Mouse (Mus musculus) layer of hippocampus, adult 2 months (tissue): Measurements from ENCODE around the gene Sptbn2. TPM values are rescaled to one million over a fixed set of nuclear protein-coding genes. Genes with fewer than 3 reads are reported as not detected.
"Not testable (repeated sequence)": the region's sequence is repeated elsewhere in the genome, so short reads cannot be mapped to it uniquely, and the experiment has no call there.

ENCODE experiments used
- DNase-seq, 2 experiments: peaks; one replicate each; pipeline ENCODE4 v3.0.0; 2022; ENCODE audit warnings: low spot score in 2 of 2
- H3K27ac ChIP-seq: fragments of 200-600 bp; 2 replicates; pipeline ENCODE4 v1.8.1; 2022
- H3K4me3 ChIP-seq: fragments of 200-600 bp; 2 replicates; pipeline ENCODE4 v1.8.1; 2022; ENCODE audit warnings: mild to moderate bottlenecking
- CTCF ChIP-seq: fragments of 200-600 bp; conservative IDR thresholded peaks from 2 replicates; pipeline ENCODE4 v1.8.1; 2022; ENCODE audit warnings: antibody characterized with exemption, mild to moderate bottlenecking, moderate library complexity
- total RNA-seq, 2 experiments: library from RNA; stranded (reverse); gene quantifications; 2 replicates each; pipeline ENCODE4 v1.2.3; 2021

The Sptbn2 gene
- total RNA-seq, 2 experiments from 2014 or later: 588 to 591 TPM

DNA sequence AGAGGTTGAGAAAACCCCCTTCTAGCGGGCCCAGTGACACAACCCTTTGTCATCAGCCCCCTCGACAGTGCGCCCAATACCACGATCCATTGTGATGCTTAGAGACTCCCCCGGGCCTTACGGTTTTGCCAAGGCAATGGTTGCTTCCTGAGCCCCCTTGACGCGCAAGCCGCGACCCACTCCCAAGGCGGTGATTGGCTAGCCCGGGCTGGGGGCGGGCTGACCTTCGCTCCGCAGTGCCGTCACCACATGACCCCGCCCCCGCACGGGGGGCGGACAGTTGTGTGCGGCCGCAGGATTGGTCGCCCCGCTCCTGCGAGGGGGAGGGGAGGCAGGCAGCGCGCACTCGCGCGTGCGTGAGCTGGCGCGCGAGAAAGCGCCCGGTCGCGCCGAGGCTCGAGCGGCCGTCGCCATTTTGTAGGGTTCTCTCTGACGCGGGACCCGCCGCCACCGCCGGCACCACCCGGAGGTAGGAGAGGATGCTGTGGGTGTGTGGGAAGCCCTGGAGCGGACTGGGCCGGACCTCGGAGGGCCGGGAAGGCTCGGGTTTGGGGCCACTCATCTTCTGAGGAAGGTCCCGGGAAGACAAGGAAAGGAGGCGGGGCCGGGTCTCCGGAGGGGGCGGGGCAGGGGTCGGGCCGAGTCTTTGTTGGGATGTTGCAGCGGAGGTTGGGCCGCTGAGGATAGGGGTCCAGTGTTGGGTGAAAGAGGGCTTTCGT lies 45.4 kb downstream of the Sptbn2 start, which contains the start of gene Rbm4b:
Gene Rbm4b (plus strand): TSS at position 305 of the 719 bp plus-strand sequence.
- TF ChIP-seq CTCF: no peak
- peak; percentile 96 to 97 for DNase-seq

DNA sequence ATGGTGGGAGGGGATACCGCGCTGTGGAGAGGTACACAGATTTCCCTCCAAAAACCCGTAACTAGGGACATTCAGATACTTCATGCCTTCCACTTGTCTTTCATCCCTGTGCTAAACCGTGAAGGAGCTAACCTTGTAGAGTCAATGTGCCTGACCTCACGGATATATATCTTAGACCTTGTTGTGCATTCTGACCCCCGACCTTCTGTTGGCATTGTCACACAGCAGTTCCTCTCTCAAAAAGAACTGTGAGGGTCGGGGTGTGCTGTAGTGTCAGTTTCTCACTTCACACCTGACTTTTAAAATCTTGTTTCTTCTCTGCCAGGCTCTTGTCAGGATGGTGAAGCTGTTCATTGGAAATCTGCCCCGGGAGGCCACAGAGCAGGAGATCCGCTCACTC lies 46.0 kb downstream of the Sptbn2 start:
- no peak for TF ChIP-seq CTCF
- peak overlapping the region; percentile 93 for H3K27ac ChIP-seq
- DNase-seq: no peak
- peak overlapping the region; percentile 89 for H3K4me3 ChIP-seq

More for the DNA sequence above, 45.4 kb downstream of the Sptbn2 start, which contains the start of gene Rbm4b:
- Histone ChIP-seq H3K27ac (peak within 1 kb of the TSS; percentile 93), H3K4me3 (peak within 1 kb of the TSS; percentile 89)

GRCm38 (mm10) chr19:4760544-4760943 lies 49.6 kb downstream of the Sptbn2 start:
- H3K4me3 ChIP-seq, H3K27ac ChIP-seq, DNase-seq: not testable (repeated sequence)

- peak; percentile 41 for TF ChIP-seq CTCF
- no peak overlapping the region for H3K27ac ChIP-seq
- DNase-seq: no peak
- no peak overlapping the region for H3K4me3 ChIP-seq
Measured at GRCm38 (mm10) chr19:4762876-4763275, 51.9 kb downstream of the Sptbn2 start.

- Histone ChIP-seq H3K4me3 (no peak overlapping the region), H3K27ac (no peak overlapping the region)
- no peak for TF ChIP-seq CTCF
- DNase-seq: no peak
Measured at GRCm38 (mm10) chr19:4767507-4768148, 56.7 kb downstream of the Sptbn2 start.

- no peak for DNase-seq
- no peak overlapping the region for H3K4me3 ChIP-seq
- H3K27ac ChIP-seq: no peak overlapping the region
- TF ChIP-seq CTCF: no peak
Measured at GRCm38 (mm10) chr19:4772785-4773184, 61.8 kb downstream of the Sptbn2 start.

- DNase-seq: no peak
- Histone ChIP-seq H3K4me3 (no peak overlapping the region), H3K27ac (no peak overlapping the region)
- TF ChIP-seq CTCF: no peak
Measured at GRCm38 (mm10) chr19:4782891-4783290, 71.9 kb downstream of the Sptbn2 start.

- Histone ChIP-seq H3K4me3 (no peak overlapping the region), H3K27ac (no peak overlapping the region)
- no peak for DNase-seq
- no peak for TF ChIP-seq CTCF
Measured at GRCm38 (mm10) chr19:4785206-4785605, 74.2 kb downstream of the Sptbn2 start.

DNA sequence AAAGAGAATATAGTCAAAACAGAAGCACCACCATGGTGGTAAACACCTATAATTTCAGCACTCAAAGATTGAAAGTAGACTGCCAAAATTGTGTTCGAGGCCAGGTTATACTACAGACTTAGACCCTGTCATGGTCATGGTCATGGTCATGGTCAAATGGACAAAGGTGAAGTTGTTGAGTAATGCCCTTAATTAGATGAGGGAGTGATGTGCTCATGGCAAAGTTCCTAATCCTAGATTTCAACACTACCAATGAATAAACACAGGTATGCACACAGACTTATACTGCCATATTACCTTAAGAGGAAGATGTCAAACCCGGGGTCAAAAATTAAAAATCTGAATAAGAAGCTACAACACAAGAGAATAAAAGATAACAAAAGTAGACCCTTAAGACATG lies 75.3 kb downstream of the Sptbn2 start:
- no peak for TF ChIP-seq CTCF
- no peak overlapping the region for H3K4me3 ChIP-seq
- DNase-seq: no peak
- H3K27ac ChIP-seq: no peak overlapping the region

- H3K4me3 ChIP-seq: peak overlapping the region; percentile 95
- no peak for DNase-seq
- TF ChIP-seq CTCF: no peak
Measured at GRCm38 (mm10) chr19:4793281-4793830, 82.4 kb downstream of the Sptbn2 start.

GRCm38 (mm10) chr19:4793831-4794422 lies 83.0 kb downstream of the Sptbn2 start, which contains the start of gene Rbm4:
Rbm4 (minus strand) TSS chr19:4793901.
- Histone ChIP-seq H3K27ac (peak within 1 kb of the TSS; percentile 92), H3K4me3 (peak within 1 kb of the TSS; percentile 95)
- DNase-seq: peak; percentile 97 to 98
- TF ChIP-seq CTCF: no peak

More at GRCm38 (mm10) chr19:4793281-4793830, 82.4 kb downstream of the Sptbn2 start:
- peak overlapping the region; percentile 92 for H3K27ac ChIP-seq

- no peak for DNase-seq
- H3K27ac ChIP-seq: no peak overlapping the region
- H3K4me3 ChIP-seq: no peak overlapping the region
- TF ChIP-seq CTCF: no peak
Measured at GRCm38 (mm10) chr19:4795929-4796328, 85.0 kb downstream of the Sptbn2 start.

- DNase-seq: no peak
- no peak for TF ChIP-seq CTCF
- Histone ChIP-seq H3K27ac (no peak overlapping the region), H3K4me3 (no peak overlapping the region)
Measured at GRCm38 (mm10) chr19:4797846-4798245, 86.9 kb downstream of the Sptbn2 start.
